Mouse (Mus musculus): ENCODE data around the gene Apol9b. TPM values are rescaled to one million over a fixed set of nuclear protein-coding genes. Genes with fewer than 3 reads are reported as not detected.
A peak's percentile ranks its signal among the peaks of the same experiment; 100 is the strongest.

Gene Apol9b
- total RNA-seq, 2 experiments from 2014 or later: not detected

DNA sequence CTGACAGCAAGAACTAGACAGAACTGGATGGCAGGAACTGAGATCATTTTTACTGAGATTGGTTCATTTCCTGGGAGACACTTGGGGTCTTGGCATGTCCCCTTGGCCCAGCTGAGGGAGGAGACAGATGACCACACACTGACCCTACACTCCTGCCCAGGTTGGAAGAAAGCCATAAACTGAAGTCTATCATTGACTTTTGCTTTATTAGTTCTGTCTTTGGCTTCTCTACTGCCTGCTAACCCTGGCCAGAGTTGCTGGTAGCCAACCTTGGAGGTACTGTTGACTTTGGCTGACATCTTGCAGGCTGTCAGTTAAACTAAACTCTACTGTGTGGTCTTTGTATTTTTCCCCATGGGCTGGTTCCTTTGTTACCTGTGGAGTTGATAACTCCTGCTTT lies 16.2 kb downstream of the Apol9b start:
- ATAC-seq (ENCODE audit: poor library complexity, severe bottlenecking): no peak

DNA sequence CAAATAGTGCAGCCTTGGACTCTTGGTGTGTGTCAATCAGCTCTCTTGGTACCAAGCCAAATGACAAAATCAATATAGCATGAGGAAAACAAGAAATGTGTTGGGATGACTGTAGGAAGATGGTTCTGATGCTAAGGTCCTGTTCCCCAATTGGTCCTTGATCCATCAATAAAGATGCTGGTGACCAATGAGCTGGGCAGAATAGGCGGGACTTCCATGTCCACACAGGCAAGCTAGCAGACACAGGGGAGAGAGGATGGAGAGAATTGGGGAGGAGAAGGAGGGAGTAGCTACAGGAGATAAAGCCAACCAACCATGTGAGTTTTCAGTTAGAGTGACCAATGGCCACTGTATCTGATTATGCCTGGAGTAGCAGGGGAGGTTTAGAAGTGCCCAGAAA lies 17.5 kb downstream of the Apol9b start:
- ATAC-seq (ENCODE audit: poor library complexity, severe bottlenecking): no peak

DNA sequence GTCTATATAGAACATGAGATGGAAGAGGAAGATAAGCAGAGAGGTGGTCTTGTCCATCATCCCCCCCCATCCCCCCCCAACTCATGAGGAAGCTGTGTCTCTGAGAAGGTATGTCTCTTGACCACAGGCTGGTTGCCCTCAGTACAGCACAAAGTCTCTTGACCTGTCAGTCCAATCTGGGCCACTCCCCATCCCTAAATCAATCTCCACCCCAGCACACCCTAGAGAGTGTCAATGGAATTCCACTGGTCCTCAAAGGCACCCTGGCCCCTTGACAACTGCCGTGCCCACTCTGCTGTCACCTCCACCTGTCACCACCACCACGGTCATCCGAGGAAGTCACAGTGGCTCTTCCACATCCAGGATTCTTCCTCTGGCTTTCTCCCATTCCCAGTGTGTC lies 19.6 kb downstream of the Apol9b start:
- ATAC-seq (ENCODE audit: poor library complexity, severe bottlenecking): no peak

GRCm38 (mm10) chr15:77749717-77750116 lies 20.9 kb downstream of the Apol9b start:
- ATAC-seq (ENCODE audit: poor library complexity, severe bottlenecking): no peak

- peak; percentile 65 for ATAC-seq (ENCODE audit: poor library complexity, severe bottlenecking)
Measured at GRCm38 (mm10) chr15:77750461-77750860, 21.6 kb downstream of the Apol9b start.

DNA sequence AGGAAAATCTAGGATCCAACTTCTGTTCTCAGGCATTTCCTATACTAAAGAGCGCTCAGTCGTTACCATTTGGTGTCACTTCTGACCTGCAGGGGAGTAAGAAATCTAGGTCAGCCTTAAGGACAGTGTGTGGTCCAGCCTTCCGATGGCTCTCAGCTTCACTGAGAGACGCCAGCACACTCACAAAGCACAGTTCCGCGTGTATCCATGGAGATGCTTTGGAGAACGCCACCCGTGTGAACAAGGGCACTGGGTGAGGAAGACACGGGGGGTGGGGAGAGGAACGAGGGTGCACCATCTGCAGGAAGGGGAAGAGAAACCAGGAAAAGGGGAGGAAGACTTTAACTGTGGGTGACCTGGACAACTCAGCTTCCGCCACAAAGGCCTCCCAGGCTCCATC lies 23.6 kb downstream of the Apol9b start:
- ATAC-seq (ENCODE audit: poor library complexity, severe bottlenecking): no peak

DNA sequence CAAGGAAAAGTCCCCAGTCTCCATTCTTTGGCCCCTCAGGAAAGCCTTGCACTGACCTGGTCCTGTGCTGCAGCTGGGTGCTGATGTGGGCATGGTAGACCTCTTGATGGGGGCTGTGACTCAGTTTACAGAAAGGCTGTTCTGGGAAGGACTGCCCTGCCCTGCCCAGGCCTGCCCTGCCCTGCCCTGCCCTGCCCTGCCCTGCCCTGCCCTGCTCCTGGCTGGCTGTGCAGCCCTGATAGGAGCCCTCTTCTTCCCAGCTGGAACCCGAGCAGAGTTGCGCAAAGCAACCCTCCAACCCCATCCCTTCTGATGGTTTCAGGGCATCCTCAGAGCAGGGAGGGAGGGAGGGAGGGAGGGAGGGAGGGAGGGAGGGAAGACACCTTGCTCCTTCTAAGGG lies 26.3 kb downstream of the Apol9b start:
- no peak for ATAC-seq (ENCODE audit: poor library complexity, severe bottlenecking)

DNA sequence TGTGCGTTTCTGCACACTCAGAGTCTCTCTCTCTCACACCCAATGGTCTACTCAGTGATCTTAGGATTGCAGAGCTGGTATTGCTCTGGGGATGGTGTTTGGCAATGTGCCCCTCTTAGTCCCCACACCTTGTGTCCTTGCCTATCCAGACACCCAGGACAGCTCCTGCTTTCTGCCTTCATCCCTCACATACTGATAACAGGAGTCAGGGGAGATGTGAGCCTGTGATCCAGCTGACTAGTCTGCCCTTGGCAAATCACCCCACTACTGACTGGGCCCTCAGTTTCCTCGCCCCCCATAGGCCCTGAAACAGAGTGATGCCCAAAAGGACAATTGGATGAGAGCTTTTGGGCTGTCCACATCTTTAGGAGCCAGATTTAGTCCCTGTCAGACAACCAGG lies 27.2 kb downstream of the Apol9b start:
- ATAC-seq (ENCODE audit: poor library complexity, severe bottlenecking): no peak

DNA sequence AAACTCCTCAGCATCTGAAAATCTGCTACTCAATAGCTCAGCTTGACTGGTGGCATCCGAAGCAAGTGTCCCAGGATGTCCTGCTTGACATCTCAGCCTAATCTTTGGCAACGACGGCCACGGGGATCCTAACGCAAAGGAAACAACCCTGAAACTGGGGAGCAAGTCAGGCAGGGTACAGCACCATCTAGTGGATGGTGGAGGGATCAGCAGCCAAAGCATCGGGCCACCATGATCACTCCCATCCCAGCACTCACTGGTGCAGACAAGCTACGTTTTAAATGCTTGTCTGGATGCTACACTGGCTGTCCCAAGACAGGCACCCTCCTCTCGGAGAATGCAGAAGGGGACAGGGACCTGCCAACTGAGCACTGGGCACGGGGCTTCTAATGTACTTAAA lies 28.0 kb downstream of the Apol9b start, which contains the start of gene Apol8:
Gene Apol8, minus strand, starts transcription at position 156 of the 400 bp plus-strand sequence.
- ATAC-seq (ENCODE audit: poor library complexity, severe bottlenecking): peak; percentile 81

GRCm38 (mm10) chr15:77757586-77758226 lies 28.9 kb downstream of the Apol9b start:
- no peak for ATAC-seq (ENCODE audit: poor library complexity, severe bottlenecking)

- ATAC-seq (ENCODE audit: poor library complexity, severe bottlenecking): no peak
Measured at GRCm38 (mm10) chr15:77760037-77760436, 31.2 kb downstream of the Apol9b start.

GRCm38 (mm10) chr15:77761083-77761482 lies 32.2 kb downstream of the Apol9b start:
- ATAC-seq (ENCODE audit: poor library complexity, severe bottlenecking): no peak

DNA sequence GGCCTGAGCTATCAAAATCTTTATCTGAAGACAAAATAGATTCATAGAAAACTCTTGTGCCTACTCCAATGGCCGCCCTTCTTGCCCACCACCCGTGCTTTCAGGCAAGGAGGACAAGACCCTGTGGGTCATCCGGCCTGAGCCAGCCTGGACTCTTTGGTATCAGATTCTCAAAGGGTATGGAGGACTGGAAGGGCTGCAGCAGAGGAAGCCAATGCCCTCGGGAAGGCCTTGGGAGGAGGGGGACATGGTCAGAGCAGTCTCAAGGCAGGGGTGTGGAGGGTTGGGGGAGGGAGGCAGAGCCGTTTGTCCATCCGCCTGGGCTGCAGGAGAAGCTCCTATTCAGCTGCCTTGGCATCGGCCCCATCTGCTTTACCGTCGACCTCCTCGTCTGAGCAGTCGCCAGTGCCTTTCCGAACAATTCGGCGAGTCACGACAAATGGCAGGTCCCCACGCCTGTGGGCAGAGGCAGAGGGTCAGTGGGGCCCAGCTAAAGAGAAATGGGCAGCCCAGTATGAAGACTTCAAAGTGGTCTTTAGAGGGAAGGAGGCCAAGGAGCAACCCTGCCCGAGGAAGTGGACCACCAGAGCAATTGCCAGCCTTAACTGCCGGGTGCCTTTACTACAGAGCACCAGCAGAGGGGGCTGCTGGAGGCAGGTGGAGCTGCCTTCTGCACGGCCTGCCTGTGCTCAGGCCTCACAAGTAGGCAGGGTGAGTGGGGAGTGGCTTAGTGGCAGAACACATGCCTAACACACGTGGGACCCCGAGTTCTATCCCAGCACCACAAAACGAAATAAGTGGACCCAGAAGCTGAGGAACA lies 32.9 kb downstream of the Apol9b start:
- peak; percentile 68 for ATAC-seq (ENCODE audit: poor library complexity, severe bottlenecking)

- ATAC-seq (ENCODE audit: poor library complexity, severe bottlenecking): no peak
Measured at GRCm38 (mm10) chr15:77763050-77763449, 34.2 kb downstream of the Apol9b start.

- no peak for ATAC-seq (ENCODE audit: poor library complexity, severe bottlenecking)
Measured at GRCm38 (mm10) chr15:77763702-77764101, 34.9 kb downstream of the Apol9b start.

DNA sequence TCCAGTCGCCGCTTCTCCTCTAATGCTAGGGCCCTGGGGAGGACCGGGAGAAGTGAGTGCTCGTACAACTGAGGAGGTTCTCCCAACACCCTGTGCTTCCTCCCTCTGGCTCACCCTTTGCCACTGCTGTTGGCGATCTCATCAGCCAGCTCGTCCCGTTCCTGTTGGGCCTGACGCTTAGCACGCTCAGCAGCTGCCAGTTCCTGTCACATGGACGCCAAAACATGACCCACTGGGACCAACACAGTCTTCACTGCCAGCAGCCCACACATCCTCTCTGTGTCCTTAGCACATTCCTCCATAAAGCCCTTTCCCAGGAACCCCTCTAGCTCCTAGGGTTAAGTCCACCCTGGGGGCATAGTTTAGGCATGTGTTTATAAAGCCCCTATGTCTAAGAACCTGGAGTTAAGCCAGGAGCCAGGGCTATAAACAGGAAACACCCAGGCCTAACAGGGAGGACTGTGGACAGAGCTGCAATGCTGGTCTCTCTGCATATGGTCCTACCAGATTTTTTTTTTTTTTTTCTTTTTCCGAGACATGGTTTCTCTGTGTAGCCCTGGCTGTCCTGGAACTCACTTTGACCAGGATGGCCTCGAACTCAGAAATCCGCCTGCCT lies 35.7 kb downstream of the Apol9b start:
- ATAC-seq (ENCODE audit: poor library complexity, severe bottlenecking): no peak

GRCm38 (mm10) chr15:77765484-77766093 lies 36.8 kb downstream of the Apol9b start:
- ATAC-seq (ENCODE audit: poor library complexity, severe bottlenecking): no peak

DNA sequence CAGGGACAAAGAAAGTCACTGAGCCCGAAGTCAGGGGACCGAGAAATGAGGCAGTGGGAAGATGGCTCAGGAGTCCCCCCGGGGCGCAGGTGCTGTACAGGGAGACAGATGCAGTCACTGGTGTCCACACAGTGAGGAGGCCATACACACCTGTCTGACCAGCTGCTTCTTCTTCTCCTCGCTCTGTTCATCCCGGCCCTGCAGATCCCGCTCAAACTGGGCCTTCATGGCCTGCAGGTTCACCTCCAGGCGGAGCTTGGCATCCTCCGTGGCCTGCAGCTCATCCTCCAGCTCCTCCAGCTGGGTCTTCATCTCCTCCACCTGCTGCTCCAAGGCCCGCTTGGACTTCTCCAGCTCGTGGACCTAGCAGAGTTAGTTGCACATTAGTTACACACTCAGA lies 38.1 kb downstream of the Apol9b start:
- ATAC-seq (ENCODE audit: poor library complexity, severe bottlenecking): no peak

DNA sequence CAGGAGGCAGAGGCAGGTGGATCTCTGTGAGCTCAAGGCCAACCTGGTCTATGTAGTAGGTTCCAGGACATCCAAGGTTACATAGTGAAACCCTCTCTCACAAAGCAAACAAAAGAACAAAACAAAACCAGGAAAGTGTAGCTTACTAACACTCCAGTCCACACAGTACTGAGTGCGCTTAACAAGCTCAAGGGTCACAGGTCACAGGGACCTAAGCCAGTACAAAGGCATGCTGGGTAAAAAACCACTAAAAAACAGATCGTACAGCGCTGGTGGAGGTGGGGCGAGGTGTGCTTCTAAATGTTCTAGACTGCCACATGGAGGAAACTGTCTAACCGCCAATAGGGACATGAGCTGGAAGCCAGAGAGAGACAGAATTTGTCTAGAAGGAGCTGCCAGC lies 41.5 kb downstream of the Apol9b start:
- ATAC-seq (ENCODE audit: poor library complexity, severe bottlenecking): no peak

DNA sequence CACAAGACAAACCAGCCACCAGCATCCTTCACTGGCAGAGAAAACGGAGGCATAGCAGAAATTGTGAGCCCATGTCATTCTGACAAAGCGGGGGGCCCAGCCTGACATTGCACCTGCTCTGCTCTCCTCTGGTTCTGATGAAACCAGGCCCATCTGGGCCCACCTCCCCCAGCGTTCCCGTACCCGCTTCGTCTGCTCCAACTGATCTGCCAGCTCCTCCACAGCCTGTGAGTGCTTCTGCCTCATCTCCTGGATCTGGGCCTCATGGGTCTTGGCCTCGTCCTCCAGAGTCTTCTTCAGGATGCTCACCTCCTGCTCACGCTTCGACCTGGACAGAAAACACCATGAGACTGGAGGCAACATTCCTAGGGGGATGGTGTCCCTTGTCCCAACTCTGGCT lies 42.1 kb downstream of the Apol9b start:
- ATAC-seq (ENCODE audit: poor library complexity, severe bottlenecking): no peak

DNA sequence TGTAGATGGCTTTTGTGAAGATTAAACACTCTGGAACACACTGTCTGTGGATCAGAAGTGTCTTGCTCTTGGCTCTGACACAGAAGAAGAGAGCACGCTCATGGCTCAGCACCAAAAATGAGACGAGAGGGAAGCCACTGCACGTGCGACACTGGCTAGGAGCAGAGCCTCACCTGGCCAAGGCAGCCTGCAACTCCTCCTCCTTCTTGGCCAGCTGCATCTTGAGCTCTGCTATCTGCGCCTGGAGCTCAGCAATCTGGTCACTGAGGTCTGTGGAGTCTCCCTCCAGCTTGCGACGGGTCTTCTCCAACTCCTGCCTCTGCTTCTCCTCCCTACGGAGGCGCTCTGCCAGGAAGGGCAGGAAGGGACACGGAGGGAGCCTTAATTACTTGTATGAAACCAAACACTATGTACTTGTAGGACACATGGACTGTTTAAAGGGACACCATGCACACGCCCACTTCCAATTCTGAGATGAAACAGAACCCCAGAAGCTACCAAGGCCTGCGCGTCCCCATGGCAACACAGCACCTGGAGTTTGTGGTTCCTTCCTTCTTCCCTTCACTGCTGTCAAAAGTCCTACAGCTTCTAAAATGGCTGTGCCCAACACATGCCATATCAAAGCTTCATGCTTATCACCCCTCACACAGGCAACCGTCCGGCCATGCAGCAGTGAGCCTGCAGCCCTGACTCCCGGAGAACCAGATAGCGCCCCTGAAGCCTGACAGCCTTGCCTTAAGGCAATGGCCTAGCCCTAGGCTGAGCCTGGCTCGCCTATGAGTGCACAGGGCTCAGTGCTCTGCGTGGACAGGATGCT lies 44.5 kb downstream of the Apol9b start:
- 0 out of 2 replicates have a peak, but pooled peaks have one; percentile 17 for ATAC-seq (ENCODE audit: poor library complexity, severe bottlenecking)
